Mouse (Mus musculus) heart, embryonic 14.5 days (tissue): ENCODE results near the gene Afm. TPM values are rescaled to one million over a fixed set of nuclear protein-coding genes. Genes with fewer than 3 reads are reported as not detected.

ENCODE experiments used
- ATAC-seq: fragments of 200-750 bp; cut with Nextera tagmentation; 2 replicates; pipeline ENCODE4 v1.8.0; 2017; ENCODE audit warnings: low read depth, moderate TSS enrichment; ENCODE audit not compliant: insufficient number of reproducible peaks, insufficient read depth, low FRiP score
- H3K27ac ChIP-seq, 2 experiments: fragments of 200-500 bp in 1 of 2; fragments of 300-500 bp in 1 of 2; sonication (generic) in 1 of 2; replicated peaks in 1 of 2; 2 replicates each; pipeline ENCODE4 v1.5.1; 2012 to 2014; ENCODE audit warnings: low read depth in 2 of 2, low read length in 2 of 2, control low read depth in 1 of 2, mild to moderate bottlenecking in 1 of 2, mixed read lengths in 1 of 2; ENCODE audit not compliant: control insufficient read depth in 1 of 2, insufficient read depth in 1 of 2
- H3K27me3 ChIP-seq: fragments of 300-500 bp; sonication (generic); 2 replicates; pipeline ENCODE4 v1.6.1; 2014; ENCODE audit warnings: mild to moderate bottlenecking, low read length, control low read depth; ENCODE audit not compliant: control insufficient read depth, insufficient read depth
- H3K36me3 ChIP-seq: fragments of 300-500 bp; sonication (generic); 2 replicates; pipeline ENCODE4 v1.6.1; 2014; ENCODE audit warnings: mild to moderate bottlenecking, control low read depth, low read length, mixed read lengths; ENCODE audit not compliant: control insufficient read depth, insufficient read depth
- H3K4me1 ChIP-seq, 2 experiments: fragments of 200-500 bp in 1 of 2; fragments of 300-500 bp in 1 of 2; sonication (generic) in 1 of 2; 2 replicates each; pipeline ENCODE4 v1.6.1; 2012 to 2014; ENCODE audit warnings: low read length in 2 of 2, control low read depth in 1 of 2, mixed read lengths in 1 of 2; ENCODE audit not compliant: control insufficient read depth in 2 of 2, insufficient read depth in 2 of 2
- H3K4me2 ChIP-seq: fragments of 300-500 bp; sonication (generic); 2 replicates; pipeline ENCODE4 v1.6.1; 2014; ENCODE audit warnings: mild to moderate bottlenecking, low read length
- H3K4me3 ChIP-seq, 2 experiments: fragments of 200-500 bp in 1 of 2; fragments of 300-500 bp in 1 of 2; sonication (generic) in 1 of 2; 2 replicates each; pipeline ENCODE4 v1.5.1; 2012 to 2014; ENCODE audit warnings: low read length in 2 of 2, mild to moderate bottlenecking in 2 of 2, control low read depth in 1 of 2, low read depth in 1 of 2, moderate library complexity in 1 of 2; ENCODE audit not compliant: control insufficient read depth in 1 of 2, insufficient read depth in 1 of 2
- H3K9ac ChIP-seq: fragments of 300-500 bp; sonication (generic); 2 replicates; pipeline ENCODE4 v1.6.1; 2014; ENCODE audit warnings: mild to moderate bottlenecking, low read length
- H3K9me3 ChIP-seq: fragments of 300-500 bp; sonication (generic); 2 replicates; pipeline ENCODE4 v1.6.1; 2016; ENCODE audit warnings: low read length, control low read depth; ENCODE audit not compliant: control insufficient read depth
- WGBS: fragments of 180-500 bp; shearing (Covaris S2); extraction: QIAGEN DNeasy Blood & Tissue Kit; methylation state at CpG from one replicate; pipeline ENCODE4 v1.1.7; 2014; 5-methylcytosine and 5-hydroxymethylcytosine counted together
- polyA plus RNA-seq: library from polyadenylated mRNA; unstranded; fragments of >200 nt; fragmentation: Nextera tagmentation; extraction: Ambion mirVana; gene quantifications from 2 replicates; pipeline ENCODE4 v1.2.1, GENCODE M21; 2014

The Afm gene
- polyA plus RNA-seq, 1 experiment from 2014 or later, result not detected

DNA sequence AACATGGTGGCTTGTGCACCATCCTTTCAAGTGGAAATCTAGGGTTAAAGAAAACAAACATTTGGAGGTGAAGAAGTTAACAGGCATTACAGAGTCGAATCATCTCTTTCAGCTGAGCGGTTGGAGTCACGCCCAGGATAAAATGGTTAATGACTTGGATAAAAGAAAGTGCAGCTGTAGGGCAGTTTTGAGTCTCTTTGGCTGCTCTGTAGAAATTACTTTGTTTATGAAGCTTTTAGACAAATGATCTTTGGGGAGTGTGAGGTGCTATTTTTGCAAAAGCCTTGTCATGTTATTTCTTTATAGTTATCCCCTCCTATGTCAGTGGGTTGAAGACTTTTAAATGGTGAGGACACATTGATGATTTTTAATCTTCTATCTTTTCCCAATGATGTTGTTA, 52.5 kb downstream of the Afm start:
- Histone ChIP-seq H3K27me3 (no peaks in the 10 kb centered on the region), H3K4me2 (no peak overlapping the region), H3K9me3 (no peaks in the 10 kb centered on the region), H3K4me3 (no peak overlapping the region), H3K27ac (no peak overlapping the region), H3K9ac (no peak overlapping the region), H3K36me3 (no peaks in the 10 kb centered on the region), H3K4me1 (peaks cover 5 to 20% of the 10 kb centered on the region in 2 experiments)
- WGBS, result 63% methylated on average over 3 of the region's 3 CpGs
- ATAC-seq, result no peak

DNA sequence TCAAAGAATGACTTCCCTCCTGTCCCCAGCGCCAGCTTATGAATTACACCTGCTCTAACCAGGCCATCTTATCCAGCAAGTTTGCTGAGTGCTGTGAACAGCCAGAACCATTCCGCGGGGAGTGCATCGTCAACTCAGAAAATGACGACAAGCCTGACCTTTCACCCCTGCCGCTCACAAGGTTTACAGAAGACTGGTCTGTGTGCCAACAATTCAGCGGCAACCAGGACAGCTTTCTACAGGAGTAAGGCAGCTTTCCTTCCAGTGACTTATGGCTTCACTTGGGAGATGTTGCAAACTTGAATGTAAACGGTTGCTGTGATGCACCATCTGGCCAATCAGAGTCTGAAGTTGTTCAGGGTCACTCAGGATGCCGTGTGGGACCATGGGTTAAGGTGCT, 59.0 kb downstream of the Afm start:
- 81% methylated on average over 9 of the region's 9 CpGs for WGBS

DNA sequence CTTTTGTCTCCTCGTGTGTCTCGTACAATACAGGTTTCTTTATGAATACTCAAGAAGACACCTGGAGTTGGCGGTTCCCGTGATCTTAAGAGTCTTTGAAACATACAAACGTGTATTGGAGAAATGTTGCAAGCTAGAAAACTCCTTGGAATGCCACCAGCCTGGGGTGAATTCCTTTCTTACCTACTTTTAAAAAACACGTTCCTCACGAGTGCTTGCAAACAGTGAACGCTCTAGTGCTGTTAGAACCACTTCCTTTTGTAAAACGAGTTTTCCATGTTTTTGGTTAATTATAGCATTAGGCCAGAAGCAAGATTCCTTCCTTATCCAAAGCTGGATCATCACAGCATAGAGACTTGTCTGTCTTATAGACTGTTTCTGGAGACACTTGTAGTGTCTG, 60.8 kb downstream of the Afm start:
- Histone ChIP-seq H3K9ac (no peak overlapping the region), H3K36me3 (no peaks in the 10 kb centered on the region), H3K27ac (no peak overlapping the region), H3K4me1 (no peaks in the 10 kb centered on the region), H3K27me3 (no peaks in the 10 kb centered on the region), H3K9me3 (no peaks in the 10 kb centered on the region), H3K4me3 (no peak overlapping the region), H3K4me2 (no peak overlapping the region)
- WGBS, result 83% methylated on average over 9 of the region's 9 CpGs
- no peak for ATAC-seq

More for the DNA sequence above, 59.0 kb downstream of the Afm start:
- H3K4me1 ChIP-seq, result no peaks in the 10 kb centered on the region
- H3K27me3 ChIP-seq, result no peaks in the 10 kb centered on the region
- no peak overlapping the region for H3K4me3 ChIP-seq
- ATAC-seq, result no peak
- H3K9me3 ChIP-seq, result no peaks in the 10 kb centered on the region
- H3K27ac ChIP-seq, result no peak overlapping the region
- H3K9ac ChIP-seq, result no peak overlapping the region
- H3K36me3 ChIP-seq, result no peaks in the 10 kb centered on the region
- H3K4me2 ChIP-seq, result no peak overlapping the region

DNA sequence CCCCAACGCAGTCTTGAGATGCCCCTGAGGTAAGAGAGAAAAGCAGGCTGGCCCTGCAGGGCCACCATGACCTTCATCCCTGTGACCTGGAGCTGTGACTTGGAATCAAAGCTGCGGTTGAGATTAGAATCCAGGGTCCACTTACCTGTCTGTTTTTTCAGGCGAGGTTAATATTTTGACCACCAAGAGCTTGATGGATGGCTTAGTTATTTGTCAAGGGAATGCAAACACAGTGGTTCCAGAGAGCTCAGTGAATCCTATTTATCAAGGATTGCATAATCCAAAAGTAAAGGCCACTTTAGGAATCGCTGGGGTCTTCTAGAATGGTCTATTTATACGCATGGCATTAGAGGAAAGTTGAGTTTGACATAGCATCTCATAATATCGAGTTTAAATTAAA, 63.4 kb downstream of the Afm start:
- H3K9ac ChIP-seq, result no peak overlapping the region
- H3K9me3 ChIP-seq, result no peaks in the 10 kb centered on the region
- WGBS, result 82% methylated on average over 6 of the region's 6 CpGs
- no peak overlapping the region for H3K4me2 ChIP-seq
- no peaks in the 10 kb centered on the region for H3K36me3 ChIP-seq
- ATAC-seq, result no peak
- no peaks in the 10 kb centered on the region for H3K4me1 ChIP-seq
- H3K27me3 ChIP-seq, result no peaks in the 10 kb centered on the region
- no peak overlapping the region for H3K27ac ChIP-seq
- H3K4me3 ChIP-seq, result no peak overlapping the region

DNA sequence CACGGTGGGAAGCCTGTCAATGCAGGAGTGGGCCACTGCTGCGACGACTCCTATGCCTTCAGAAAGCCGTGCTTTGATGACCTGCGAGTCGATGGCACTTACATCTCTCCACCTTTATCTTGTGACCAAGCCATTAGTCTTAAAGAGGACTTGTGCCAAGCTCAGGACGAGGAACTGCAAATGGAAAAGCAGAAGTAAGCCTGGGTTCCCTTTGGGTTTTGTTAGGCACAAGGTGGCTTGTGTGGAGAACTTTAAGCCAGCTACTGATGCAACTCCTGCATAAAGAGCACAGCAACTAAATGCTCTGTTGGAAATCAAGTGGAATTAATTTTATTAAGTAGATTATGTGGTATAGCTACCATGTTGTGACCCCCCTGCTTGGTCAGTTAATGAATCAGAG, 66.1 kb downstream of the Afm start:
- Histone ChIP-seq H3K36me3 (no peaks in the 10 kb centered on the region), H3K9me3 (no peaks in the 10 kb centered on the region), H3K9ac (no peak overlapping the region), H3K4me3 (no peak overlapping the region), H3K27ac (no peak overlapping the region), H3K27me3 (no peaks in the 10 kb centered on the region), H3K4me1 (no peaks in the 10 kb centered on the region), H3K4me2 (no peak overlapping the region)
- no peak for ATAC-seq
- 74% methylated on average over 7 of the region's 7 CpGs for WGBS

DNA sequence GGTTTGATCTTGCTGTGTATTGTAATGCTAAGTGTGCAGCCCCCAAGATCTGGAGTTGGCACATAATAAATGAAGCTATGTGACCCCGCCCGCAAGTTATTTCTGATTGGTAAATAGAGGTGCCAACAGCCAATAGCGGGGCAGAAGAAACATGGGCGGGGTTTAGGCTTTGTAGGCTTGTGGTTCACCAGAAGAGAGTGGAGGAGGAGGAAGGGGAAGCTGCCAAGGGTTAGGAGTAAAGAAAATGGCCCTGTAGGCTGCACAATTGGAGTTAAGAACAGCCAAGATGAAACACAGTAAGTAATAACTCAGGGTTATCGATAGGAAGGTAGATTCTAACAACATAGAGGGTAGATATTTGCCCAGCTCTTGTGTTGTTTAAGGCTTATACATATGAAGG, 67.8 kb downstream of the Afm start:
- no peak overlapping the region for H3K27ac ChIP-seq
- no peaks in the 10 kb centered on the region for H3K27me3 ChIP-seq
- H3K4me3 ChIP-seq, result no peak overlapping the region
- ATAC-seq, result no peak
- H3K9ac ChIP-seq, result no peak overlapping the region
- H3K9me3 ChIP-seq, result no peaks in the 10 kb centered on the region
- no peak overlapping the region for H3K4me2 ChIP-seq
- H3K4me1 ChIP-seq, result no peaks in the 10 kb centered on the region
- H3K36me3 ChIP-seq, result no peaks in the 10 kb centered on the region
- WGBS, result 76% methylated on average over 5 of the region's 5 CpGs

DNA sequence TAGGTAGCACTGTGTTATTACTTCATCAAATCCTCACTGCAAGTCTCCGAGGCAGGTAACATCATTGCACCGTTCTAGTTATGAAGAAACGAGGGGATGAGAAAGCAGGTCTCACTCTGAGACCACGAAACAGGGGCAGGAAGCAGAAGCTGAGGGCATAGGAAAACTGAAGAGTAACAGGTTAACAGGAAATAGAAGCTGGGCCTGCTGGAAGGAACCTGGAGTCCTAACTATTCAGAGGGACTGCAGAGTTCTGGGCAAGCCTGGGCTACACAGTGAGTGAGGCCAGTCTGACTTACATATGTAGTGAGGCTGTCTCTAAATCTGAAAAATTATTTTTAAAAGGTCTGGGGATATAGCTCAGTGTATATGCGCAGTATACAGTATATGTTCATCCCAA, 69.4 kb downstream of the Afm start:
- Histone ChIP-seq H3K27ac (no peak overlapping the region), H3K27me3 (no peaks in the 10 kb centered on the region), H3K9ac (no peak overlapping the region), H3K4me1 (no peaks in the 10 kb centered on the region), H3K9me3 (no peaks in the 10 kb centered on the region), H3K4me3 (no peak overlapping the region), H3K4me2 (no peak overlapping the region), H3K36me3 (no peaks in the 10 kb centered on the region)
- no peak for ATAC-seq
- 85% methylated on average over 5 of the region's 5 CpGs for WGBS

DNA sequence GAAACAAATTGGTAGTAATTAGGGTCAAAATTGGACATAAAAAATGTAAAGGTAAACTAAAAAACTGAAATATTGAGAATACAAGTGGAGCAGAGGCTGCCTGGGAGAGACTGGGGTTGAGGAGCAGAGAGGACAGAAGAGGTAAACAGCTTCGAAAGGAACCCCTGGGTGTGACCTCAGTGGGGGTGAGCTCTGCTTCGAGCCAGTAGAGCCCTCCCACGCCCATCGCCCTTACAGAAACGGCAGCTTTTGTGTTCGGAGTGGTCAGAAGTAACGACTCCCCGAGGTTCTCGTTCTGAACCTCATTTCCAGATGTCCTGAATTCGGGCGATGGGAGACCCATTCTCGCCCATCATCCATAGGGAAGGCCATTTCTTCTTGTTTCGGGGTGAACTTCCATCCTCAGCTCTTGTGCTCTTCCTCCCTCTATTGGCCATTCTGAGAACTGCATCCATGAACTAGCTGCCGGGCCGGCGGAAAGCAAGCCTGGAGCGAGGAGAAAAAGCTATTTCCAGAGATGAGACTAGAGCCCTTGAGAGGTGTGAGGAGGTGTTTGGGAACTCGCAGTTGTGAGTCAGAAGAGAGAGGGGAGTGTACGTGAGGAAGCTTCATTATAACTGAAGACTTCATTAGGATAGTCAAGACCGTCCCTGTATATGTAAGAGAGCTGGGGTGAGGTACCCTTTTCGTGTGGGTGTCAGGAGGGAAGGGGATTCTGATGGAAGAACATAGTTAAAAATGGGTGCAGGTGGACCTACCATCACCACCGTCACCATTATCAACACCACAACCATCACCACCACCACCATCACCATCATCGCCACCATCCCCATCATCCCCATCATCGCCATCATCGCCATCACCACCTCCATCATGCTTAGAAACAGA, 70.2 kb downstream of the Afm start:
- Histone ChIP-seq H3K9ac (no peak overlapping the region), H3K27me3 (no peaks in the 10 kb centered on the region), H3K36me3 (no peaks in the 10 kb centered on the region), H3K4me2 (peak overlapping the region; percentile 57), H3K9me3 (no peaks in the 10 kb centered on the region), H3K4me1 (no peaks in the 10 kb centered on the region), H3K27ac (no peak overlapping the region), H3K4me3 (peak overlapping the region; percentile 23 to 40)
- WGBS, result 22% methylated on average over 25 of the region's 25 CpGs
- ATAC-seq, result no peak
